ENCODE assay signal across 13 mouse cellular contexts in the genomic region with DNA sequence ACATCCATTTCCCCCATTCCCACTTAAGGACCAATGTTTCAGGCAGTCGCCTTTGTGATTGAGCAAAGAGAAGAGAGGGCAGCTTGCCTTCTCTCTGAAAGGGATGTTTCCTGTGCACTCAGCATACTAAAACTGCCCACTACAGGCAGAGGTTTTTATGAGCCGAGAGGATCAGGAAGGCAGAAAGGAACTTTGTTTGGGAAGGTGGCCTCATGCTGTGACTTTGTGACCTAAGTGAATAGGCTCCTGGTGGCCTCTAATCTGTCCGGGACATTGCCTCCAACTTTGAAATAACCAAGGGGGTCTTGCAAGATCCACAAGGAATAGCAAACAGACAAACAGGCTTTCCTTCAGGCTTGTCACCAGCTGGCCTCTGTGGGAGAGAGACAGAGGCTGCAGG.
"Had no signal": no experiment of that assay in that cellular context is flagged by ENCODE, and none has a peak within 500 bp of the region (broad histone marks: within the 10 kb centered on the region; RNA-seq: fewer than 3 reads in every experiment).

No protein-coding gene starts in this region.

- ATAC-seq: intestine, embryonic 15.5 days had no signal

- H3K4me3 ChIP-seq: intestine, embryonic 15.5 days; left cerebral cortex, adult 2 months; limb, embryonic 10.5 days; liver, embryonic 15.5 days had no signal

- H3K27ac ChIP-seq: intestine, embryonic 15.5 days; left cerebral cortex, adult 2 months; limb, embryonic 10.5 days; liver, embryonic 15.5 days; stomach, postnatal 0 days had no signal

- H3K9me3 ChIP-seq: intestine, embryonic 15.5 days; limb, embryonic 10.5 days; liver, embryonic 15.5 days had no signal

- H3K4me1 ChIP-seq: intestine, embryonic 15.5 days; liver, embryonic 15.5 days had no signal

- H3K9ac ChIP-seq: intestine, embryonic 15.5 days; liver, embryonic 15.5 days; lung, embryonic 14.5 days had no signal

- DNase-seq: kidney, adult 8-10 months; kidney, postnatal 4 days; lung, embryonic 14.5 days; lung, postnatal 10 days; lung, postnatal 4 days; thymus, postnatal 14 days had no signal

- H3K36me3 ChIP-seq: intestine, embryonic 15.5 days; limb, embryonic 10.5 days; liver, embryonic 15.5 days had no signal

- H3K4me2 ChIP-seq: intestine, embryonic 15.5 days; liver, embryonic 11.5 days; liver, embryonic 15.5 days; lung, embryonic 14.5 days; midbrain, embryonic 11.5 days had no signal

- H3K27me3 ChIP-seq: intestine, embryonic 15.5 days; liver, embryonic 15.5 days had no signal
